Mouse (Mus musculus) heart, adult 2 months (tissue): ENCODE measurements at regions not wholly inside any gene's neighbourhood (a gene's known extent, or its start where the extent isn't known, plus 50 kb on each side); places are given as distances from the start of the nearest gene placed in this dataset.

Experiments used
- DNase-seq, 2 experiments: peaks; one replicate each; pipeline ENCODE4 v3.0.0; 2021
- H3K27ac ChIP-seq: fragments of 200-600 bp; 2 replicates; pipeline ENCODE4 v1.8.1; 2022
- H3K27me3 ChIP-seq: fragments of 200-500 bp; 2 replicates; pipeline ENCODE4 v1.6.1; 2012; ENCODE audit warnings: mild to moderate bottlenecking, low read length, inconsistent platforms, mixed read lengths; ENCODE audit not compliant: control insufficient read depth, insufficient read depth
- H3K36me3 ChIP-seq: fragments of 200-500 bp; 2 replicates; pipeline ENCODE4 v1.6.1; 2012; ENCODE audit warnings: low read length, inconsistent platforms; ENCODE audit not compliant: control insufficient read depth, insufficient read depth
- H3K4me1 ChIP-seq: fragments of 200-500 bp; 2 replicates; pipeline ENCODE4 v1.6.1; 2011; ENCODE audit warnings: low read length; ENCODE audit not compliant: control insufficient read depth, insufficient read depth
- H3K4me3 ChIP-seq: fragments of 200-600 bp; 2 replicates; pipeline ENCODE4 v1.8.1; 2022
- H3K79me2 ChIP-seq: fragments of 200-500 bp; replicated peaks from 2 replicates; pipeline ENCODE4 v1.6.1; 2012; ENCODE audit warnings: mild to moderate bottlenecking, inconsistent platforms, low read length, moderate library complexity, mixed read lengths; ENCODE audit not compliant: control insufficient read depth, insufficient read depth
- H3K9ac ChIP-seq: fragments of 200-500 bp; 2 replicates; pipeline ENCODE4 v1.6.1; 2012; ENCODE audit warnings: low read depth, mild to moderate bottlenecking, control low read depth, inconsistent platforms, low read length, mixed read lengths
- CTCF ChIP-seq: fragments of 200-600 bp; IDR thresholded peaks from 2 replicates; pipeline ENCODE4 v1.8.1; 2022; ENCODE audit warnings: antibody characterized with exemption, mild to moderate bottlenecking, moderate library complexity
- EP300 ChIP-seq: fragments of 200-500 bp; IDR thresholded peaks from 2 replicates; pipeline ENCODE4 v1.6.1; 2011; ENCODE audit warnings: low read depth, low read length, control low read depth; ENCODE audit not compliant: insufficient read depth
- POLR2A ChIP-seq: fragments of 200-500 bp; IDR thresholded peaks from 2 replicates; pipeline ENCODE4 v1.6.1; 2011; ENCODE audit warnings: mild to moderate bottlenecking, low read depth, low read length, control low read depth; ENCODE audit not compliant: insufficient read depth
- WGBS: fragments of 180-500 bp; shearing (Covaris S2); methylation state at CpG from one replicate; pipeline ENCODE4 v1.1.7; 2018; 5-methylcytosine and 5-hydroxymethylcytosine counted together
- intact Hi-C: fragments of 180-260 bp; cut with DNase I; formaldehyde crosslinking; loops from one replicate; pipeline ENCODE4 v1.15.1; 2025

- WGBS, result 75% methylated on average over 3 of the region's 3 CpGs
- H3K9ac ChIP-seq, result no peak overlapping the region
- no peak overlapping the region for H3K27ac ChIP-seq
- TF ChIP-seq POLR2A (no peak), EP300 (no peak), CTCF (no peak)
- H3K4me1 ChIP-seq, result no peaks in the 10 kb centered on the region
- DNase-seq, result no peak
- H3K79me2 ChIP-seq, result no peaks in the 10 kb centered on the region
- H3K27me3 ChIP-seq, result no peaks in the 10 kb centered on the region
- no peak overlapping the region for H3K4me3 ChIP-seq
- intact Hi-C loops, result no loop called here
- no peaks in the 10 kb centered on the region for H3K36me3 ChIP-seq
Measured at GRCm38 (mm10) chr8:30535450-30535849, 2893.1 kb upstream of the 5930422O12Rik start.

DNA sequence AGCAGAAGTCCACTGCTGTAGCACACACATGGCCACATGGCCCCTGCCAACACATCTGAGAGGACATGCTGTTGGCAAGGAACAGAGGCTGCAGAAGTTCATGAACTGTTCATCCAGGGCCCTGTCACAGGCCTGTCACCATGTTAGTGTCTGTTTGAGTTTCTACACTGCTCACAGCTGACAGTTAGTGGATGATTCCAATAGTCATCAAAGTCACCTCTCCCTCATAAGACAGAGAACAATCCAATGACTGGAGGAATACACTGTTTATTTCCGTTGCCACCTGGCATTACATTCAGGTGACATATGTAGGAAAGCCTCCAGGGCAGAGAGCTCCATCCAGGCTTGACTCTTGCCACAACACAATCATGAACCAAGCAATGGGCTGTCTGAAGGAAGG lies 2886.3 kb upstream of the 5930422O12Rik start:
- intact Hi-C loops, result no loop called here
- H3K9ac ChIP-seq, result no peak overlapping the region
- H3K36me3 ChIP-seq, result no peaks in the 10 kb centered on the region
- no peaks in the 10 kb centered on the region for H3K4me1 ChIP-seq
- no peak overlapping the region for H3K4me3 ChIP-seq
- H3K27ac ChIP-seq, result no peak overlapping the region
- H3K27me3 ChIP-seq, result no peaks in the 10 kb centered on the region
- 67% methylated on average over 1 of the region's 1 CpGs for WGBS
- DNase-seq, result no peak
- H3K79me2 ChIP-seq, result no peaks in the 10 kb centered on the region
- TF ChIP-seq EP300 (no peak), CTCF (no peak), POLR2A (no peak)

DNA sequence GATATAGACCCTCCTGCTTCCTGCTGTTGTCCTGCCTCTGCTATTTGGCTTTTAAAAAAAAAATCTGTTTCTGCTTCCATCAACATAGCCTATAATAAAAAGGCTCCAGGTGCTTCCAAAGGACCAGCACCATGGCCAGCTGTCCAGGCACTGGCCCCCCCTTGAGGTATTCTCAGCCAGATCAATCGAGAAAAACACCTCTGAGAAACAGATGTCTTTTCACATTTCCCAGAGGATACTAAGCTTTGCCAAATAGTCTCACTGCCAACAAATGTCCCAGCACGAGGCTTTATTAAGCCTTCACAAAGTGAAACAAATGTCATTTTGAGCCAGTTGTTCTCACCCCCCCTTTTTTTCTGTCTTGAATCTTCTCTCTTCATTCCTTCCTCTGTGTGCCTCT lies 2880.7 kb upstream of the 5930422O12Rik start:
- no peak for TF ChIP-seq EP300
- TF ChIP-seq CTCF, result no peak
- no peak for TF ChIP-seq POLR2A
- H3K4me3 ChIP-seq, result no peak overlapping the region
- no peak overlapping the region for H3K27ac ChIP-seq
- no peak overlapping the region for H3K9ac ChIP-seq
- DNase-seq, result no peak
- no peaks in the 10 kb centered on the region for H3K79me2 ChIP-seq
- no peaks in the 10 kb centered on the region for H3K36me3 ChIP-seq
- no peaks in the 10 kb centered on the region for H3K27me3 ChIP-seq
- 6% methylated on average over 2 of the region's 2 CpGs for WGBS
- intact Hi-C loops, result no loop called here
- no peaks in the 10 kb centered on the region for H3K4me1 ChIP-seq

DNA sequence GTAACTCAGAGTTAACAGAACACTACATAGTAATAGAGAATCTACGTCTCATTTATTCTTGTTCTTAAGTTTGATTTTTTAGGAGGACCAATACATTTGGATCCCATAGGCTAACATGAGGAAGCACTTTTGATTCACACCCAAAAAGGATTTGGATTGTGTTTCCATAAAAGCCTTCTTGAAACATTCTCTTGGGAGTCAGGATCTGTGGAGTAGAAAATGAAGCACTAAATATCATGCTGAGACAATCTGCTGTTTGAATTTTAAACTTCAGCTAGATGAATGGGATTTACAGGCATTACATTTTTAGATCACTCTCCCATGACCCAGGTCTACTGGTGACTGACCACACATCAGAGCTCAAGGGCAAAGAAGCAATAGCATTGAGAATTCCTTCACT lies 2877.5 kb upstream of the 5930422O12Rik start:
- DNase-seq, result no peak
- H3K9ac ChIP-seq, result no peak overlapping the region
- 85% methylated on average over 1 of the region's 1 CpGs for WGBS
- H3K36me3 ChIP-seq, result no peaks in the 10 kb centered on the region
- H3K4me1 ChIP-seq, result no peaks in the 10 kb centered on the region
- H3K27ac ChIP-seq, result no peak overlapping the region
- TF ChIP-seq EP300 (no peak), CTCF (no peak), POLR2A (no peak)
- H3K79me2 ChIP-seq, result no peaks in the 10 kb centered on the region
- intact Hi-C loops, result no loop called here
- H3K4me3 ChIP-seq, result no peak overlapping the region
- no peaks in the 10 kb centered on the region for H3K27me3 ChIP-seq

DNA sequence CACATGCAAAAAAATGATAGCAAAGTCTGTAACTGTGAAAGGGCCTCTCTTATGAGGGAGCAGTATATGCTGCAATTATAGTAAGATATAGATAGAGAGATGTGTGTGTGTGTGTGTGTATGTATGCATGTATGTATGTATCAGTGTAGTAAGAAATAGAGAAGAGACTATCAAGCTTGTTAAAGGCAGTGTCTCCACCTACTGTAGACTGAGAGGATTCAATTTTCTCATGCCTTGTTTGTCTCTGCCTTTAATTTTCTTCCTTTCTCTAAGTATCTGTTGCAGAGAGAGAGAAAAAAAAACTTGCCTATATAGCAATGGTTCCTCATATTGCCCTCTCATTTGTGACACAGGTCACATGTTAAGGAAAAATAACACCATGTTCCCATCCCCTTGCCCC lies 2871.1 kb upstream of the 5930422O12Rik start:
- Histone ChIP-seq H3K4me1 (no peaks in the 10 kb centered on the region), H3K27me3 (no peaks in the 10 kb centered on the region), H3K36me3 (no peaks in the 10 kb centered on the region), H3K79me2 (no peaks in the 10 kb centered on the region), H3K4me3 (no peak overlapping the region), H3K27ac (no peak overlapping the region), H3K9ac (no peak overlapping the region)
- intact Hi-C loops, result no loop called here
- DNase-seq, result no peak
- no peak for TF ChIP-seq CTCF
- no peak for TF ChIP-seq EP300
- no peak for TF ChIP-seq POLR2A

DNA sequence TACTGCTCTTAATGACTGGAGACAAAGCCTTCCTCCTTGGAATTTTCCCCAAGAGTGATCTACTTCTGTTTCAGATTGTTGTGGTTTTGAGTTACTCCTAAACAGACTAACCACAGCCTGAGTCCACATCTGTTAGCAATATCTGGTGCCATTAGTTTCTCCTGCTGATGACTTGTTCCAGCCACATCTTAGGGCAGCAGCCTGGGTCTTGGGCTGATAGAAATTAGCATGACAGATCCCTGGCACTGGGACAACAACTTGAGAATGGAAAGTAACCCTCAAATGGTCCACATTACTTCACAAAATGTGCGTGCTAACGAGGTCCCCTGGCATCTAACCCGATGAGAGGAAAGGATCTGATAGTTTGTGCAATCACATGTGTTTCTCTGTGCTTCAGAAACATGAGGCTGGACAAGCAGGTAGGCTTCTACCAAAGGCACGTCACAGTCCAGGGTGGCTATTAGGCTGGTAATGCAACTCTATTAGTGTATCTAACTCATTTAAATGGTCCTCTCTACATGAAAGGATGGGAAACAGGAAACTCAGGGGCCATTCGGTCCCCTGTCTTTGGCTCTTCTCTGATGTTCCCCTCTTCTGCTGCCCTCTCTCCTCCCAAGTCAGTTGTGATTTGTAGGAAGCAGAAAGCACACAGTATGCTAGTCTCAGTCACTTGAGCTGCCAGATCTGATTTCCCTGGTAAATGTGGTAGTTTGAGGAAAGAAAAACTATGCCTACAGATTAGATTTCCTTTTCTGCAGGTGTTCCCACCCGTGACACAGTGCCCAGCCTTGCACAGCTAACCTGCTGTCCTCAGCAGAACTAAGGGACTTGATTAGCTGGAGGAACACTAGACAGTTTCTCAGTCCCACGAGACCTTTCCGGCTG lies 2866.9 kb upstream of the 5930422O12Rik start:
- Histone ChIP-seq H3K27ac (no peak overlapping the region), H3K79me2 (no peaks in the 10 kb centered on the region), H3K9ac (no peak overlapping the region), H3K4me1 (no peaks in the 10 kb centered on the region), H3K27me3 (no peaks in the 10 kb centered on the region), H3K36me3 (no peaks in the 10 kb centered on the region), H3K4me3 (no peak overlapping the region)
- DNase-seq, result no peak
- intact Hi-C loops, result no loop called here
- 68% methylated on average over 8 of the region's 8 CpGs for WGBS
- TF ChIP-seq EP300 (no peak), POLR2A (no peak), CTCF (no peak)
